Mouse (Mus musculus): ENCODE data around the gene Tigd3.
A peak's percentile ranks its signal among the peaks of the same experiment; 100 is the strongest.

The Tigd3 gene

DNA sequence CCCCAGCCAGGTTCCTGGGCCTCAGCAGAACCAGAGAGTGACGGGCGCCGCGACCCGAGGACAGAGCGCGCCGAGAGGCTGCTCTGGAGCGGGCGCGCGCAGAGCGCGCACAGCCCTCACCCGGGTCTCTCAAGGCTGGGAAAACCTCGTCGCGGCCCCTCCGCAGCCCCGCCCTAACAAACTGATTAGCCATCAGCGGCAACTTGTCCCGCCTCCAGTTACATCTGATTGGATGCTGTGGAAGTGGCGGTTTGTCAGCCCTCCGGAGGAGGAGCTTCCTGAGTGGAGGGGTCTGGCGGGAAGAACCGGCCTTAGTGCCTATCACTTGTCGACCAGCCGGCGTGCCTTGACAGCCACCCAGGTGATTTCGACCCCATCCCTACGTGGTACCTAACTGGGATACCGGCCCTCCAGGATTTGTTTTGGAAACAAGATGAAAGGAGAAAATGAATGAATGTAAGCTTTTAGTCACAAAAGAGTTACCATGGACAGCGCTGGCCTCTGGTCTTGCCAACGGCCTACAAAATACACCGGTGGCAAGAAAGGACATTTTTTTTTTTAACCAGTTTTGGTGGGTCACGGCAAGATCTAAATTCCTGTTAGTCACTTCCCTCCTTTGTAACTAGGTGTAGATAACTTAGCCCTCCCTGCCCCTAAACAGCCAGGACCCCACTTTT, at the start of gene Tigd3:
Tigd3 (minus strand) TSS at position 148 of the 677 bp plus-strand sequence.
- DNase-seq = peak; percentile 96

DNA sequence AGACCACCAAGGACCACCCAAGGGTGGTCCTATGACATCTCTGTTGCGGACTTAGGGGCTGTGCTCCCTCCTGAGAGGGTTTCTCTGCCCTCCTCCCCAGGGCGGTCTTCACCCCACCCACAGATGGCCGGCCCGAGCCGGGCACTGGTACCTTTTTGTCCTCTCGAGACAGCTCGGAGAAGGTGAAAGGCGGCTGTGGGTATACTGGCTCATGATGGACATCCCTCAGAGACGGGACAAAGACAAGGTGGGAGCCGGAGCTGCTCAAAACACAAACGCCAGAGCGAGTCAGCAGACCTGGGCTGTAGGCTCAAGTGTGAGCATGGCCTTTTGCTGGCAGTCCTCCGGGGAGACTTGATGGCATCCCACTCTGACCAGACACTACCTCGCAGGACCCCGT, 49.5 kb upstream of the Tigd3 start:
- DNase-seq = no peak

- DNase-seq = no peak
These were observed 48.6 kb upstream of the Tigd3 start for GRCm38 (mm10) chr19:5942581-5942980.

GRCm38 (mm10) chr19:5940656-5941055, 46.7 kb upstream of the Tigd3 start:
- no peak for DNase-seq

DNA sequence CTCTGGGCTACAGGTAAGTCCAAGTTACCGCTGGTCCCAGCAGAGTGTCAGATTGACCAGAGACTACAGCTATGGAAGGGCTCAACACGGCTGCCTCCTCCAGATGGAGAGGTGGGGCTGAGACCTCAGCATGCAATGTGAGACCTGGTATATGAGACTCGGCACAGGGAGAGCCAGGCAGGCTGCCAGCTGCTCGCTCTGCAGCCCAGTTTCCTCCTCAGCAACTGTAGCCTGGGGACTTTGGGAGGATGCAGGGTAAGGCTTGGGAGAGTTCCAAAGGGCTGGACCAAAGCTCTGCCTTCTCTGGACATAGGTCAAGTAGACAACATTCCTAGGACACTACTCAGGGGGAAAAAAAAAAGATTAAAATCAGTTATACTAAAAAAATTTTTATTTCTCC, 46.2 kb upstream of the Tigd3 start:
- peak; percentile 47 for DNase-seq

DNA sequence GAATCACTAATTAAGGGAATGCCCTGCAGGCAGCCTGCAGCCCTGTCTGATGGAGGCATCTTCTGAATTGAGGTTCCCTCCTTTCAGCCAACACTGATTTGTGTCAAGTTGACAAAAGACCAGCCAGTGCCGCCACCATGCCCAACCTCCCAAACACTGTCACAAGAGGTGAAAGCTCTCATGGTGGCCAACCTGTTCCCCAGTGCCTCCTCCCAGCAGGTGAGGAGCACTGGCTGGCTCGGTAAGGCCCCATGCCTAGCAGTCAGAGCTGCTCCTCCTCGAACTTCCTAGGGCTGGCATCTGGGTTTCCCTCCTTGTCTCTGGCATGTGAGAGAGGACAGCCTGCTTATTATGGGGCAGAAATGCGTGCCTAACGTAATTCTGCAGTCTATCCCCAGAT, 45.8 kb upstream of the Tigd3 start:
- no peak for DNase-seq

GRCm38 (mm10) chr19:5938516-5938915, 44.6 kb upstream of the Tigd3 start:
- no peak for DNase-seq

DNA sequence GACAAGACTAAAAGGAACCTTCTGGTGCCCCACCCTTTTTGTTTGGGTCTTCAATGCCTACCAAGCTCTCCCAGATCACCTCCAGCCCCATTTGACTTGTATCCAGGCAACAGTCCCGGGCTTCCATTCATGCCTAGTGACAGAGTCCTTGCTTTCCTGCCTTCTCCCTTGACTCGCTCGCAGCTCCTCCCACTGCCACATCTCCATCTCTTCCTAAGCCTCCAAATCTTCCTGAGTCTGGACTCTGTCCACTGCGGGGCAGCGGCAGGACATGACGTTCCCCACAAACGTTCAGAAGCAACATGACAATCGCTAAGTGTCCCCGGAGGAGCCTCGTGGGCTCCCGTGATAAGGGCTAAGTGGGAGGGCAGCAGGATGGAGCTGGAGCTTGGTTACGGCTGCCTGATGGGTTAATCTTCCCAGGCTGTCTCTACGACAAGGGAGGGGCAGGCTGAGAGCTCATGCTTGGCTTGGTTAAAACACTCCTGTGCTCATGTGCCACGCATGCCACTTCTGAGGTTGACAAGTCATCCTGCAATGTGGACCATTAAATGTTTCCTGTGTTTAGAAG, 44.0 kb upstream of the Tigd3 start:
- DNase-seq = no peak

DNA sequence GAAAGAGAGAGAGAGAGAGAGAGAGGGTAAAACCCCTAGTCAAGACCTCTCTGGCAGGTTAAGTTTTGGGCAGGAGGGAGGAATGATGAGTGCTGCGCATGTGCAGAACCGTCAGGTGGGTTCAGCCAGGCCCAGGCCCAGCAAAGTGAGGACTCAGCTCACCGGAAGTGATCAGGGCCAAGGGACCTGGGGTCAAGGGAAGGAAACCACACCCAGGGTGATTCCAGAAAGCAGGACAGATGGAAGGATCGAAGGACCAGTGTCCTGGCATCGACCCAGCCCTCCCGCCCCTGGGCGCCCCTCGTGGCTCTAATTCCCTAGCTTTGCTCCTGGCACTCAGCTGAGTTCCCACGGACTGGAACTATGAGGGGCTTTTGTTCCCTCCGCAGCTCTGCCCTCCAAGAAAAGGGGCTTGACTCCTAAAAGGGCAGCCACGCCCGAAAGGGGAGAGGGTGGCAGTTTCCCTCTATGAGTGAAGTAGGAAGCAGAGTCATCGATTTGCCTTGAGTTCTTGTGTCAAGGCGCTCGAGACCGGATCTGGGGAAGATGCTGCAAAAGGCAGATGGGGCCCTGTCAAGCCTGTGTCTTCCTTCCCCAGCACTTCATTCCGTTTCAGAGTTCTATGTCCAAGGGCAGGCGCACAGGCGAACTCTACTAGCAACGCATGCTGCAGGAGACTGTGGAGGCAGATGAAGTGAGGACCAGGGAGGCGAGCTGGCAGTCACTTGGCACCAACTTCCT, 43.3 kb upstream of the Tigd3 start:
- no peak for DNase-seq

DNA sequence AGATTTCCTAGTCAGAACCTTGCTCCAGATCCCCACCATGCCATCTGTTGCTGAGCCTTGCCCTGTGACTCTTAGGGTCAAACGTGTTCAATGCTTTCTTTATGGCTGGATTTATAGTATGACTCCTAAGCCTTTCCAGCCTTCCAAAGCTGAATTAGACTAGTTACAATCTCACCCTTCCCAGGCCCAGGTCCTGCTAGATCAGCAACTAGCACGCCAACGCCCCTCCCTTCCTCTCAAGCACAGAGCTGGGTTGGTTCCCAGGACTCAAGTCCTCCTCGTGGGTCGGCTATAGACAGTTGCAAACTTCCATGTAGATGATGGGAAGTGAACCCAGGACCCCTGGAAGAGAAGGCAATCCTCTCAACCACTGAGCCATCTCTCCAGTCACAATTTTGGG, 41.7 kb upstream of the Tigd3 start:
- no peak for DNase-seq

DNA sequence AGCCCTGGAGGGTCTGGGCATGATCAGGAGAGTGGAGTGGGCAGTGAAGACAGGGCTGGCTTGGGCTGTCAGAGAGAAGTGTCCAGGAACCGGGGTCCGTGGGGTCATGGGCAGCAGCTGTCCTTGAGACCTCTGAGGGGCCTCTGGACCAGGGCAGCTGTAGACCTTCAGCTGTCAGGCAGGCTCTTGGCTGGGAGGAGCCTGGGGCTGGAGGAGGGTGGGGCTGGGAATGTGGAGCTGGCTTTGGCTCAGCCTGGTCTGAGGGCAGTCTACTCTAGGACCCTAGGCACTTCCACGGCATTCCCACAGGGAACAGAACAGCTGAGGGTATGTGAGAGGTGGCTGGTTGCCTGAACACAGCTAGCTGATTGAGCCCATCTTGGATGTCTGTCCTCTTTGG, 41.3 kb upstream of the Tigd3 start:
- no peak for DNase-seq

GRCm38 (mm10) chr19:5929634-5930596, 36.0 kb upstream of the Tigd3 start:
- DNase-seq = peak; percentile 29

GRCm38 (mm10) chr19:5928546-5928945, 34.6 kb upstream of the Tigd3 start:
- DNase-seq = no peak

DNA sequence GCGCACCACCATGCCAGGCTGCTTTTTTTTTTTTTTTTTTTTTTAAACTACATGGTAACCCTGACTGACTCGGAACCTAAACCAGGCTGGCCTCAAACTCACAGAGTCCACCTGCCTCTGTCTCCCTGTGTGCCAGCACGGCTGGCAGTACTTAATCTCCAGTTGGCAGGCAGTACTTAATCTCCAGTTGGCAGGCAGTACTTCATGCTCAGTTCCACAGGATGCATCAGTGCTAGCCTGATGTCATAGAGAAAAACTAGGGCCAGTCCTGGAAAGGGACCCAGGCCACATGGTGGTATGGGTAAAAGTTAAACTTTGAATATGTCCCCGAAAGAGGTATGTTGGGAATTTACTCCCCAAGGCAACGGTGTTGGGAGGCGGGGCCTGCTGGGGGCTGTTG, 34.2 kb upstream of the Tigd3 start:
- no peak for DNase-seq

DNA sequence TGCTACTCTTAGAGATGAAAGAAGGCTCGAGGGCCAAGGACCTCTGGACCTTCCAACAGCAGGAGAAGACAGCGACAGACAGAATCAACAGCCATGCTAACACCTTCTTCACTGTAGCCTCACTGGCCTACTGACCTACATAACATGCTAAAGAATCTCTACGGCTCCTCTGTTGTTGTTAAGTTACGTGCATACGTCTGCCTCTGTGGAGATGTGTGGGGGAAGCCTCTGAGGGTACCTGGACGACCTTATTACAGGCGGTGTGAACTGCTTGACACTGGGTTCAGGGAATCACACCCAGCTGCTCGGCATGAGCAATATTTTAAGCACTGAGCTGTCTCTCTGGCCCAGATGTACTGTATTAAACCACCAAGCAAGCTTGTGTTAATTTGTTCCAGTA, 33.6 kb upstream of the Tigd3 start:
- DNase-seq = no peak

DNA sequence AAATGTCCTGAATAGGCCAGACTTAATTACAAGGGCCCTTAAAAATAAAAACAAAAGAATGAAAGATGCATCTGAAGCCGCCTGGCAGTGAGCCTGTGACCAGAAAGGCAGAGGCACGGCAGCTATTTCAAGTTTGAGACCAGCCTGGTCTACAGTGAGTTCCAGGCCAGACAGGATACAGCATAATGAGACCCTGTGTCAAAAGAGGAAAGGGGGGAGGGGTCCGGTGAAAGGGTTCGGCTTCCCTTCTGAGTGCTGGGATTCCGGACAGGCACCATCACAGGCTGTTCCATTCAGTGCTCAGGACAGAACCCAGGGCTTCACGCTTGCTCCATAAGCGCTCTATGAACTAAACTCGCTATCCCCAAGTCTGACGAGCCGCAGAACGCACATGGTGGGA, 33.1 kb upstream of the Tigd3 start:
- DNase-seq = no peak

DNA sequence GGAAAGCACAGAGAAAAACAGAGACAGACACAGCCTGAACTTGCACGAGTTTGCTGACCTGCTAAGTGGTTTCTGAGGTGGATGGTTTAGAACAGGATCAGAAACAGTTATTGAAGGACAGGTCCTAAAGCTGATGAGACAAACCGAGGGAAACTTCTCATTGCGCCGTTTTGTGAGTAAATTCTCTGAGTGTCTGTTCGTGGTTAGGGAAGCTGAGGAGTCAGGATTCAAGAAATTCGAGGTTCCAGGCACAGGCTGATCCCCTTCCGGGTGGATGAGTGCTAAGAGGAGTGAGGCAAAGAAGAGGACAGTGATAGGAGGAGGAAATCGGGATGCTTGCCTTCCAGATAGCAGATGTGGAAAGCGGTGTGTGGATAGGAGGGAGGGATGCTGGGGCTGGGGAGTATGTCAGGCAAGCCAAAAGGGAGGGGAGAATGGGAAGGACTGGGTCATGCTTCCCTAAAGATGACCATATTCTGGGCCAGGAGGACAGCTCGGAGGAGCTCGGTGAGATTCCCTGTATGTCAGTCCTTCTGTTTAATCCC, 31.4 kb upstream of the Tigd3 start:
- no peak for DNase-seq

GRCm38 (mm10) chr19:5924713-5925093, 30.8 kb upstream of the Tigd3 start, which contains the start of gene Cdc42ep2:
Gene Cdc42ep2 (minus strand): TSS chr19:5924816.
- peak; percentile 92 for DNase-seq

DNA sequence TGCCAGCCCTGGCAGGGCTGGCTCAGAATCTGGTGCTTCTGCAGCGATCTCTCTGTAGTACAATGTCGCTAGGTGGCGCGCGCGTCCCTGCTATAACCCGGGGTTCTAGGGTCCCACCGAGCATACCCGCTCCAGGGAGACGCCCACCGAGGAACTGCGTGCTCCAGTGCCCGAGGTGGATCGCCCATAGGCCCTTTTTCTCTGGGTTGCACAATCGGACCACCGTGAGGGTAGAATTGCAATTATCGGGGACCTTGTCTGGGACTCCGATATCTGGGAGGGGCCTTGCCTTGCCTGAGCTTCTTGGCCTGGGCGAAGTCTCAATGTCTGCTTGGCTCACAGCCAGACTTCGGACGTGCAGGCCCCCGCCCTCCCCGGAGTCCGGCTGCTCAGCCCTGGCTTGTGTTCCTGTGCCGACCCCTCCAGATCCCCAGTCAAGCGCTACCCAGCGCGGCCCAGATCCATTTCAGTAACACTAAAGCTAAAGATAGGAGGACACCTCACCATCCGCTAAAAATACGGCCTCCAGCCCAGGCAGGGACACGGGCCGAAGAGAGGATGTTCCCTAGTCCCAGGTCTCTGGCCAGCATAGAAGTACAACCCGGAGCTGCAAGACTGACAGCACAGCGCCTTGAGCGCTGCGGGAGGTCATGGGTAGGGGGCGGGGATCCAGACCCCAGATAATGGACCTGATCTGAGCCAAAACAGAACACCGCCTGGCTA, 30.2 kb upstream of the Tigd3 start:
- DNase-seq = peak; percentile 100

DNA sequence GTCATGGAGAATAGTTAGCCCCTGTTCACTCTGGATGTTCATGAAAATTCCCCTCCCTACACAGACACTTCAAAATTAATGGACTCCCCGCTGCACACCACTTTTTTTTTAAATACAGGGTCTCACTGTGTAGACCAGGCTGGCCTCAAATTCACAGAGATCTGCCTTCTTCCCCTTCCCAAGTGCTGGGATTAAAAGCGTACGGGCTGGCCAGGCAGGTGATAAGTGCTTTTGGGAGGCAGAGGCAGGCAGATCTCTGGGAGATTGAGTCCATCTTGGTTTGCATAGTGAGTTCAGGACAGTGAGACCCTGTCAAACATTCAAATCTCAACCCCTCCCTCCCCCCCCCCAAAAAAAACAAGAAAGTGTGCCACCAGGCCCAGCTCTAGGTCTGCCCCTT, 29.0 kb upstream of the Tigd3 start:
- no peak for DNase-seq

- no peak for DNase-seq
These were observed 28.4 kb upstream of the Tigd3 start for GRCm38 (mm10) chr19:5922119-5922942.
